Comparison of ENCODE assay signal across 20 mouse cellular contexts in the genomic region with DNA sequence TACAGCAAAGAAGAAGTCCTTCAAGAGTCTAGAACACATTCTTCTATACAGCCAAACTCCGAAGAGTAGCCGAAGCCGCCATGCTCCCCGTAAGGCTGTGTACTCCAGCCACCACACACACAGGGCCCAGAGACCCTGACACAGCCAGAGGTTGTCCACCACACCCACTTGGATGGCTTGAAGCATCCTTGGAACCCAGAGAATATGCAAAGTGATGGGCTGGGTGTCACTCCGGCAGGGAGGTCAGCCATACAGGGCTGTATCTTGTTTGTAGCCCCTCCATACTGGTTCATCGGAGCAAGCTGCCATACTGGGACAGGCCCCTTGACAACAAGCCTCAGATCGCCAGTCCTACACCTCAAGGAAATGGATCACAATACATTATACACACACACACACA. TPM values are rescaled to one million over a fixed set of nuclear protein-coding genes. Genes with fewer than 3 reads are reported as not detected.
DNase-seq lines count a peak whose midpoint lies in the region; ATAC-seq and TF ChIP-seq lines count a peak whose summit lies in the region.
"Had no signal": no experiment of that assay in that cellular context is flagged by ENCODE, and none has a peak within 500 bp of the region (broad histone marks: within the 10 kb centered on the region; RNA-seq: fewer than 3 reads in every experiment).

No protein-coding gene starts in this region.

- H3K36me3 ChIP-seq in heart, embryonic 11.5 days (ENCODE audit: control insufficient read depth, insufficient read depth, low read length): no peaks in the 10 kb centered on the region
- H3K36me3 ChIP-seq in kidney, embryonic 14.5 days (ENCODE audit: control insufficient read depth, insufficient read depth, low read length): peaks cover 5% of the 10 kb centered on the region; the same call in 1 of the 2 replicates
- peaks cover 45% of the 10 kb centered on the region for H3K36me3 ChIP-seq in E14TG2a.4 (ENCODE audit: insufficient read depth, low read length)
- H3K36me3 ChIP-seq in intestine, postnatal 0 days (ENCODE audit: control insufficient read depth, insufficient read depth): peaks cover 11% of the 10 kb centered on the region
- H3K36me3 ChIP-seq: hindbrain, embryonic 12.5 days; limb, embryonic 12.5 days had no signal

- H3K9ac ChIP-seq in heart, embryonic 11.5 days (ENCODE audit: low read depth, low read length): no peak overlapping the region
- no peak overlapping the region for H3K9ac ChIP-seq in kidney, embryonic 14.5 days (ENCODE audit: low read depth, low read length)
- H3K9ac ChIP-seq in intestine, postnatal 0 days (ENCODE audit: low read depth, low read length): no peak overlapping the region
- H3K9ac ChIP-seq: forebrain, embryonic 12.5 days; hindbrain, embryonic 12.5 days; limb, embryonic 12.5 days; liver, embryonic 12.5 days had no signal

- no peak overlapping the region for H3K4me3 ChIP-seq in heart, embryonic 11.5 days (ENCODE audit: low read depth, low read length)
- H3K4me3 ChIP-seq in kidney, embryonic 14.5 days (ENCODE audit: low read length): no peak overlapping the region
- 0 out of 2 replicates have a peak overlapping the region, but pooled peaks have one; percentile 5 for H3K4me3 ChIP-seq in E14TG2a.4 (replicated peaks; ENCODE audit: low read length)
- no peak overlapping the region for H3K4me3 ChIP-seq in intestine, postnatal 0 days (ENCODE audit: low read depth, low read length)
- H3K4me3 ChIP-seq: embryonic facial prominence, embryonic 10.5 days; forebrain, embryonic 12.5 days; hindbrain, embryonic 12.5 days; limb, embryonic 12.5 days; liver, embryonic 12.5 days had no signal

- ATAC-seq in heart, embryonic 11.5 days (replicated peaks; ENCODE audit: insufficient number of reproducible peaks, low FRiP score, low TSS enrichment): no peak
- no peak for ATAC-seq in kidney, embryonic 14.5 days (ENCODE audit: low FRiP score, low TSS enrichment)
- ATAC-seq in intestine, postnatal 0 days: no peak
- ATAC-seq: inflammation-experienced regulatory T-cells, adult 6 months; liver, embryonic 12.5 days had no signal

- H3K9me3 ChIP-seq in heart, embryonic 11.5 days (replicated peaks; ENCODE audit: control insufficient read depth, low read length): no peaks in the 10 kb centered on the region
- H3K9me3 ChIP-seq in kidney, embryonic 14.5 days (ENCODE audit: control insufficient read depth, low read length): no peaks in the 10 kb centered on the region
- H3K9me3 ChIP-seq in E14TG2a.4 (ENCODE audit: low read length): no peaks in the 10 kb centered on the region
- no peaks in the 10 kb centered on the region for H3K9me3 ChIP-seq in intestine, postnatal 0 days (ENCODE audit: control insufficient read depth)
- H3K9me3 ChIP-seq: embryonic facial prominence, embryonic 10.5 days; forebrain, embryonic 12.5 days; hindbrain, embryonic 12.5 days; limb, embryonic 12.5 days; liver, embryonic 12.5 days had no signal

- no peak overlapping the region for H3K4me2 ChIP-seq in heart, embryonic 11.5 days
- H3K4me2 ChIP-seq in kidney, embryonic 14.5 days (replicated peaks; ENCODE audit: low read depth, low read length): no peak overlapping the region
- H3K4me2 ChIP-seq in intestine, postnatal 0 days (replicated peaks; ENCODE audit: low read depth): no peak overlapping the region
- H3K4me2 ChIP-seq: forebrain, embryonic 12.5 days; hindbrain, embryonic 12.5 days; limb, embryonic 12.5 days; liver, embryonic 12.5 days had no signal

- peaks cover 23% of the 10 kb centered on the region for H3K4me1 ChIP-seq in heart, embryonic 11.5 days (ENCODE audit: control insufficient read depth, insufficient read depth, low read length)
- H3K4me1 ChIP-seq in kidney, embryonic 14.5 days (ENCODE audit: control insufficient read depth, insufficient read depth, low read length): peaks cover 15% of the 10 kb centered on the region; the same call in 1 of the 2 replicates
- peaks cover 79% of the 10 kb centered on the region for H3K4me1 ChIP-seq in E14TG2a.4 (replicated peaks; ENCODE audit: low read depth, low read length)
- H3K4me1 ChIP-seq in intestine, postnatal 0 days (replicated peaks; ENCODE audit: control insufficient read depth, insufficient read depth, low read length): 0 out of 2 replicates have a peak, but pooled peaks cover 3% of the 10 kb centered on the region
- H3K4me1 ChIP-seq: forebrain, embryonic 12.5 days had no signal

- DNase-seq in heart, adult 18-20 months: no peak
- DNase-seq in kidney, adult 8-10 months: no peak
- no peak for DNase-seq in right cerebral cortex, postnatal 14 days
- DNase-seq in ovary, postnatal 10 days (ENCODE audit: low spot score): no peak
- DNase-seq: cerebellum, adult 9-10 months; heart, adult 11 months; lung, adult 2 months; midbrain, embryonic 14.5 days; thymus, postnatal 14 days had no signal

- H3K27me3 ChIP-seq in heart, embryonic 11.5 days (ENCODE audit: control insufficient read depth, insufficient read depth, low read length): no peaks in the 10 kb centered on the region
- H3K27me3 ChIP-seq in kidney, embryonic 14.5 days (ENCODE audit: control insufficient read depth, insufficient read depth, low read length): no peaks in the 10 kb centered on the region
- no peaks in the 10 kb centered on the region for H3K27me3 ChIP-seq in E14TG2a.4 (ENCODE audit: insufficient read depth, low read length)
- H3K27me3 ChIP-seq in intestine, postnatal 0 days (replicated peaks; ENCODE audit: control insufficient read depth, insufficient read depth, low read length): no peaks in the 10 kb centered on the region
- H3K27me3 ChIP-seq: CH12.LX; forebrain, embryonic 12.5 days; hindbrain, embryonic 12.5 days; limb, embryonic 12.5 days; liver, embryonic 12.5 days had no signal

- peak overlapping the region; percentile 60; the same call in 1 of the 2 replicates for H3K27ac ChIP-seq in heart, embryonic 11.5 days (ENCODE audit: low read depth, low read length)
- peak overlapping the region; percentile 59; the same call in 1 of the 2 replicates for H3K27ac ChIP-seq in kidney, embryonic 14.5 days (ENCODE audit: low read depth, low read length)
- 0 out of 2 replicates have a peak overlapping the region, but pooled peaks have one; percentile 51 for H3K27ac ChIP-seq in intestine, postnatal 0 days (ENCODE audit: low read depth, low read length)
- H3K27ac ChIP-seq: embryonic facial prominence, embryonic 10.5 days; forebrain, embryonic 12.5 days; hindbrain, embryonic 12.5 days; limb, embryonic 12.5 days; liver, embryonic 12.5 days had no signal

- no peak for TF ChIP-seq CTCF in E14TG2a.4 (conservative IDR thresholded peaks at IDR 0.05; ENCODE audit: low read length)
- no peak for TF ChIP-seq CTCF in intestine, postnatal 0 days (IDR thresholded peaks at IDR 0.05; ENCODE audit: low read depth)

- WGBS in heart, embryonic 11.5 days (ENCODE audit: insufficient replicate concordance): 95% methylated on average over 7 of the region's 7 CpGs
- WGBS in kidney, embryonic 14.5 days: 98% methylated on average over 7 of the region's 7 CpGs
- WGBS in intestine, postnatal 0 days: 96% methylated on average over 7 of the region's 7 CpGs

RNA-seq across cellular contexts. Expression of gene Slc7a1, which starts 37.4 kb away (rescaled TPM):
- 26.8 and 34.6 TPM in 2 replicates for polyA plus RNA-seq in heart, embryonic 11.5 days (2014; fragmentation: Nextera tagmentation; extraction: Ambion mirVana)
- total RNA-seq in heart, adult 18-20 months (2021): 10 to 100 TPM; 11.8 to 13.5 TPM
- 36.2 and 36.8 TPM in 2 replicates for polyA plus RNA-seq in kidney, embryonic 14.5 days (2014; fragmentation: Nextera tagmentation; extraction: Ambion mirVana)
- 10.8 and 11.7 TPM in 2 replicates for polyA plus RNA-seq in intestine, postnatal 0 days (2015; fragmentation: Nextera tagmentation; extraction: Ambion mirVana)
